Mouse (Mus musculus) limb, embryonic 14.5 days (tissue): ENCODE results near the gene Thap3. TPM values are rescaled to one million over a fixed set of nuclear protein-coding genes. Genes with fewer than 3 reads are reported as not detected.

Experiments
- ATAC-seq: fragments of 200-750 bp; cut with Nextera tagmentation; 2 replicates; pipeline ENCODE4 v1.8.0; 2017; ENCODE audit warnings: low read depth, moderate number of reproducible peaks, moderate TSS enrichment; ENCODE audit not compliant: low FRiP score
- DNase-seq: peaks from one replicate; pipeline ENCODE4 v3.0.0-alpha.2; 2015; ENCODE audit warnings: low spot score
- H3K27ac ChIP-seq: fragments of 300-500 bp; sonication (generic); replicated peaks from 2 replicates; pipeline ENCODE4 v1.5.1; 2014; ENCODE audit warnings: low read depth, mild to moderate bottlenecking, low read length, moderate library complexity, mixed read lengths
- H3K27me3 ChIP-seq: fragments of 300-500 bp; sonication (generic); 2 replicates; pipeline ENCODE4 v1.6.1; 2014; ENCODE audit warnings: low read length, mixed read lengths; ENCODE audit not compliant: control insufficient read depth, insufficient read depth
- H3K36me3 ChIP-seq: fragments of 300-500 bp; sonication (generic); 2 replicates; pipeline ENCODE4 v1.6.1; 2014; ENCODE audit warnings: mild to moderate bottlenecking, low read length, moderate library complexity, mixed read lengths; ENCODE audit not compliant: control insufficient read depth, insufficient read depth
- H3K4me1 ChIP-seq: fragments of 300-500 bp; sonication (generic); 2 replicates; pipeline ENCODE4 v1.6.1; 2014; ENCODE audit warnings: antibody characterized with exemption, low read length, mixed read lengths; ENCODE audit not compliant: control insufficient read depth, insufficient read depth
- H3K4me2 ChIP-seq: fragments of 300-500 bp; sonication (generic); replicated peaks from 2 replicates; pipeline ENCODE4 v1.6.1; 2014; ENCODE audit warnings: low read depth, mild to moderate bottlenecking, low read length, moderate library complexity; ENCODE audit not compliant: severe bottlenecking
- H3K4me3 ChIP-seq: fragments of 300-500 bp; sonication (generic); replicated peaks from 2 replicates; pipeline ENCODE4 v1.5.1; 2014; ENCODE audit warnings: low read length
- H3K9ac ChIP-seq: fragments of 300-500 bp; sonication (generic); 2 replicates; pipeline ENCODE4 v1.6.1; 2014; ENCODE audit warnings: mild to moderate bottlenecking, low read depth, low read length, moderate library complexity; ENCODE audit not compliant: severe bottlenecking
- H3K9me3 ChIP-seq: fragments of 300-500 bp; sonication (generic); 2 replicates; pipeline ENCODE4 v1.6.1; 2016; ENCODE audit warnings: low read length; ENCODE audit not compliant: control insufficient read depth
- POLR2A ChIP-seq: fragments of 200-500 bp; IDR thresholded peaks from 2 replicates; pipeline ENCODE4 v1.8.0; 2012; ENCODE audit warnings: inconsistent platforms, mild to moderate bottlenecking, moderate library complexity, borderline replicate concordance; ENCODE audit not compliant: insufficient read depth, insufficient read length; ENCODE audit errors: extremely low read depth
- WGBS: fragments of 180-500 bp; shearing (Covaris S2); extraction: QIAGEN DNeasy Blood & Tissue Kit; methylation state at CpG from one replicate; pipeline ENCODE4 v1.1.7; 2014; 5-methylcytosine and 5-hydroxymethylcytosine counted together
- polyA plus RNA-seq, 2 experiments: library from polyadenylated mRNA; depleted of rRNA in 1 of 2; stranded (reverse) in 1 of 2; unstranded in 1 of 2; fragments of >200 nt; fragmentation: Nextera tagmentation in 1 of 2; extraction: Ambion mirVana in 1 of 2; gene quantifications; 2 replicates each; pipeline versions ENCODE4 v1.2.1 to v1.2.3; 2012 to 2014

The Thap3 gene
- polyA plus RNA-seq, 2 experiments: 37.5 to 61.6 TPM

- WGBS: 80% methylated on average over 8 of the region's 8 CpGs
- Histone ChIP-seq H3K4me3 (no peak overlapping the region), H3K27me3 (no peaks in the 10 kb centered on the region), H3K4me1 (no peaks in the 10 kb centered on the region), H3K27ac (no peak overlapping the region), H3K9ac (no peak overlapping the region), H3K9me3 (no peaks in the 10 kb centered on the region), H3K4me2 (no peak overlapping the region), H3K36me3 (peaks cover 56% of the 10 kb centered on the region)
- ATAC-seq (no peak), DNase-seq (no peak)
- TF ChIP-seq POLR2A: no peak
Measured at GRCm38 (mm10) chr4:151980699-151981098, 8.1 kb downstream of the Thap3 start.

GRCm38 (mm10) chr4:151977748-151978147 is 11.0 kb downstream of the Thap3 start:
- H3K4me3 ChIP-seq: no peak overlapping the region
- ATAC-seq: no peak
- peak; percentile 85 for DNase-seq

GRCm38 (mm10) chr4:151975441-151975840 is 13.4 kb downstream of the Thap3 start:
- H3K9ac ChIP-seq: no peak overlapping the region
- H3K9me3 ChIP-seq: no peaks in the 10 kb centered on the region
- DNase-seq: no peak
- H3K36me3 ChIP-seq: peaks cover 54% of the 10 kb centered on the region
- WGBS: 88% methylated on average over 3 of the region's 3 CpGs
- H3K27me3 ChIP-seq: no peaks in the 10 kb centered on the region
- no peak overlapping the region for H3K27ac ChIP-seq
- H3K4me3 ChIP-seq: no peak overlapping the region
- no peaks in the 10 kb centered on the region for H3K4me1 ChIP-seq
- no peak for TF ChIP-seq POLR2A
- no peak for ATAC-seq
- H3K4me2 ChIP-seq: no peak overlapping the region

More at GRCm38 (mm10) chr4:151977748-151978147, 11.0 kb downstream of the Thap3 start:
- no peaks in the 10 kb centered on the region for H3K27me3 ChIP-seq
- TF ChIP-seq POLR2A: no peak
- 34% methylated on average over 10 of the region's 10 CpGs for WGBS
- H3K36me3 ChIP-seq: peaks cover 64% of the 10 kb centered on the region
- H3K9me3 ChIP-seq: no peaks in the 10 kb centered on the region
- no peak overlapping the region for H3K9ac ChIP-seq
- no peak overlapping the region for H3K4me2 ChIP-seq
- H3K27ac ChIP-seq: no peak overlapping the region
- H3K4me1 ChIP-seq: no peaks in the 10 kb centered on the region

GRCm38 (mm10) chr4:151972221-151972967 is 16.4 kb downstream of the Thap3 start:
- Histone ChIP-seq H3K9ac (no peak overlapping the region), H3K4me1 (no peaks in the 10 kb centered on the region), H3K36me3 (peaks cover 54% of the 10 kb centered on the region), H3K4me2 (no peak overlapping the region), H3K4me3 (no peak overlapping the region), H3K9me3 (no peaks in the 10 kb centered on the region), H3K27ac (no peak overlapping the region), H3K27me3 (no peaks in the 10 kb centered on the region)
- DNase-seq: peak; percentile 34
- TF ChIP-seq POLR2A: no peak
- WGBS: 68% methylated on average over 10 of the region's 10 CpGs
- no peak for ATAC-seq

- peaks cover 41% of the 10 kb centered on the region for H3K36me3 ChIP-seq
- no peaks in the 10 kb centered on the region for H3K9me3 ChIP-seq
- no peak overlapping the region for H3K4me2 ChIP-seq
- no peak overlapping the region for H3K9ac ChIP-seq
- TF ChIP-seq POLR2A: no peak
- ATAC-seq: no peak
- H3K27me3 ChIP-seq: no peaks in the 10 kb centered on the region
- H3K4me3 ChIP-seq: no peak overlapping the region
- H3K27ac ChIP-seq: no peak overlapping the region
- 91% methylated on average over 26 of the region's 26 CpGs for WGBS
- no peak for DNase-seq
- no peaks in the 10 kb centered on the region for H3K4me1 ChIP-seq
Measured at GRCm38 (mm10) chr4:151968204-151968921, 20.4 kb downstream of the Thap3 start.
